In genomic region chr6:50562421-50562820, GRCm38 (mm10) we compare ENCODE assay signal across 18 mouse cellular contexts. TPM values are rescaled to one million over a fixed set of nuclear protein-coding genes. Genes with fewer than 3 reads are reported as not detected.
"Had no signal": no experiment of that assay in that cellular context is flagged by ENCODE, and none has a peak within 500 bp of the region (broad histone marks: within the 10 kb centered on the region; RNA-seq: fewer than 3 reads in every experiment).

No protein-coding gene starts in this region.

- H3K9me3 ChIP-seq: intestine, embryonic 15.5 days; limb, embryonic 10.5 days; limb, embryonic 13.5 days; liver, embryonic 13.5 days; midbrain, embryonic 12.5 days; midbrain, embryonic 15.5 days; neural tube, embryonic 12.5 days; neural tube, embryonic 15.5 days; stomach, embryonic 15.5 days had no signal

- H3K4me1 ChIP-seq: intestine, embryonic 15.5 days; stomach, embryonic 15.5 days had no signal

- H3K4me2 ChIP-seq: intestine, embryonic 15.5 days; limb, embryonic 13.5 days; liver, embryonic 13.5 days; lung, embryonic 14.5 days; midbrain, embryonic 12.5 days; midbrain, embryonic 15.5 days; neural tube, embryonic 12.5 days; neural tube, embryonic 15.5 days; stomach, embryonic 15.5 days had no signal

- H3K4me3 ChIP-seq: intestine, embryonic 15.5 days; limb, embryonic 10.5 days; limb, embryonic 13.5 days; liver, embryonic 13.5 days; midbrain, embryonic 12.5 days; midbrain, embryonic 15.5 days; neural tube, embryonic 12.5 days; neural tube, embryonic 15.5 days; stomach, embryonic 15.5 days had no signal

- ATAC-seq: intestine, embryonic 15.5 days; lung, postnatal 0 days; midbrain, embryonic 15.5 days had no signal

- DNase-seq: kidney, adult 18-20 months; kidney, postnatal 14 days; kidney, postnatal 4 days; liver; liver, embryonic 13.5 days; lung, embryonic 14.5 days; spleen, adult 18-20 months; thymus, postnatal 25 days had no signal

- H3K36me3 ChIP-seq: intestine, embryonic 15.5 days; stomach, embryonic 15.5 days had no signal

- H3K27me3 ChIP-seq: intestine, embryonic 15.5 days; limb, embryonic 13.5 days; liver, embryonic 13.5 days; midbrain, embryonic 12.5 days; midbrain, embryonic 15.5 days; neural tube, embryonic 12.5 days; neural tube, embryonic 15.5 days; stomach, embryonic 15.5 days had no signal

- H3K27ac ChIP-seq: intestine, embryonic 15.5 days; limb, embryonic 10.5 days; limb, embryonic 13.5 days; liver, embryonic 13.5 days; macrophage; midbrain, embryonic 12.5 days; midbrain, embryonic 15.5 days; neural tube, embryonic 12.5 days; neural tube, embryonic 15.5 days; stomach, embryonic 15.5 days had no signal

- H3K9ac ChIP-seq: intestine, embryonic 15.5 days; limb, embryonic 13.5 days; liver, embryonic 13.5 days; lung, embryonic 14.5 days; midbrain, embryonic 12.5 days; midbrain, embryonic 15.5 days; neural tube, embryonic 12.5 days; neural tube, embryonic 15.5 days; stomach, embryonic 15.5 days had no signal

RNA-seq across cellular contexts. Expression of gene 4921507P07Rik, which starts 34.0 kb away (rescaled TPM):
- polyA plus RNA-seq: macrophage had no signal
